Mouse (Mus musculus) heart, embryonic 15.5 days (tissue): Measurements from ENCODE around the gene Tyw1. TPM values are rescaled to one million over a fixed set of nuclear protein-coding genes. Genes with fewer than 3 reads are reported as not detected.
A peak's percentile ranks its signal among the peaks of the same experiment; 100 is the strongest.

Experiments used
- ATAC-seq: fragments of 200-750 bp; cut with Nextera tagmentation; replicated peaks from 2 replicates; pipeline ENCODE4 v1.8.0; 2017; ENCODE audit warnings: low read depth, moderate TSS enrichment; ENCODE audit not compliant: insufficient number of reproducible peaks, insufficient read depth, low FRiP score
- H3K27ac ChIP-seq: fragments of 300-500 bp; sonication (generic); 2 replicates; pipeline ENCODE4 v1.5.1; 2015; ENCODE audit warnings: mild to moderate bottlenecking, inconsistent platforms
- H3K27me3 ChIP-seq: fragments of 300-500 bp; sonication (generic); 2 replicates; pipeline ENCODE4 v1.6.1; 2015; ENCODE audit warnings: inconsistent platforms
- H3K36me3 ChIP-seq: fragments of 300-500 bp; sonication (generic); 2 replicates; pipeline ENCODE4 v1.6.1; 2015; ENCODE audit warnings: mild to moderate bottlenecking, inconsistent platforms
- H3K4me1 ChIP-seq: fragments of 300-500 bp; sonication (generic); replicated peaks from 2 replicates; pipeline ENCODE4 v1.6.1; 2015; ENCODE audit warnings: inconsistent platforms
- H3K4me2 ChIP-seq: fragments of 300-500 bp; sonication (generic); 2 replicates; pipeline ENCODE4 v1.6.1; 2015; ENCODE audit warnings: inconsistent platforms, mild to moderate bottlenecking, moderate library complexity
- H3K4me3 ChIP-seq: fragments of 300-500 bp; sonication (generic); 2 replicates; pipeline ENCODE4 v1.5.1; 2015; ENCODE audit warnings: mild to moderate bottlenecking, inconsistent platforms
- H3K9ac ChIP-seq: fragments of 300-500 bp; sonication (generic); 2 replicates; pipeline ENCODE4 v1.6.1; 2015; ENCODE audit warnings: mild to moderate bottlenecking, inconsistent platforms
- H3K9me3 ChIP-seq: fragments of 300-500 bp; sonication (generic); replicated peaks from 2 replicates; pipeline ENCODE4 v1.6.1; 2016; ENCODE audit warnings: inconsistent platforms
- WGBS: fragments of 180-500 bp; shearing (Covaris S2); methylation state at CpG from one replicate; pipeline ENCODE4 v1.1.7; 2015; ENCODE audit warnings: mixed read lengths; 5-methylcytosine and 5-hydroxymethylcytosine counted together
- polyA plus RNA-seq: library from polyadenylated mRNA; unstranded; fragments of >200 nt; fragmentation: Nextera tagmentation; extraction: Ambion mirVana; gene quantifications from 2 replicates; pipeline ENCODE4 v1.2.1, GENCODE M21; 2015

Tyw1 gene
- polyA plus RNA-seq, 1 experiment from 2014 or later = 13.7 TPM

DNA sequence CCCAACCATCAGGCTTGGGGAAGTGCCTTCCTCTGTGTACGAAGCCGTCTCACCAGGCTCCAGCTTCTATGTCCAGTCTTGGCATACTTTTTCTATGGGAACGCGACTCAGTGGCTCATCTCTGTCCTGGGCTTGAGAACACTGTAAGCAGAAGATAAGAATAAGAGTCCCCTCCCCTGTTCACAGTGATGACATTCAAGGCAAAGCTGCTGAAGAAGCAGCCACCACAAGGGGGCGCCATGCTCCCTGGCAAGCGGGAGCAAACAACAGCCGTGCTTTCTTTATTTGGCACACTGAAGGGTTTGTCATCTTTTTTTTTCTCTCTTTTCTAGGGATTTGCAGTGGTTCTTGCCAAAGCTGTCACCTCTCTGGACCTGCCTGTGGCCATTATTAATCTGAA, 11.2 kb downstream of the Tyw1 start:
- Histone ChIP-seq H3K4me3 (no peak overlapping the region), H3K27me3 (no peaks in the 10 kb centered on the region), H3K9me3 (no peaks in the 10 kb centered on the region), H3K9ac (no peak overlapping the region), H3K27ac (no peak overlapping the region), H3K36me3 (peaks cover 28% of the 10 kb centered on the region), H3K4me2 (no peak overlapping the region), H3K4me1 (no peaks in the 10 kb centered on the region)
- ATAC-seq = no peak
- 87% methylated on average over 7 of the region's 7 CpGs for WGBS

- Histone ChIP-seq H3K9me3 (no peaks in the 10 kb centered on the region), H3K9ac (no peak overlapping the region), H3K36me3 (peaks cover 32% of the 10 kb centered on the region), H3K27ac (no peak overlapping the region), H3K4me2 (no peak overlapping the region), H3K4me3 (no peak overlapping the region), H3K27me3 (no peaks in the 10 kb centered on the region), H3K4me1 (no peaks in the 10 kb centered on the region)
- WGBS = 98% methylated on average over 1 of the region's 1 CpGs
- ATAC-seq = no peak
Measured at GRCm38 (mm10) chr5:130267316-130267715, 11.9 kb downstream of the Tyw1 start.

GRCm38 (mm10) chr5:130268976-130269375, 13.6 kb downstream of the Tyw1 start:
- H3K4me2 ChIP-seq = no peak overlapping the region
- no peak overlapping the region for H3K9ac ChIP-seq
- 85% methylated on average over 11 of the region's 11 CpGs for WGBS
- H3K27me3 ChIP-seq = no peaks in the 10 kb centered on the region
- no peaks in the 10 kb centered on the region for H3K9me3 ChIP-seq
- H3K27ac ChIP-seq = no peak overlapping the region
- ATAC-seq = no peak
- H3K36me3 ChIP-seq = peaks cover 32% of the 10 kb centered on the region
- H3K4me3 ChIP-seq = no peak overlapping the region
- H3K4me1 ChIP-seq = no peaks in the 10 kb centered on the region

- Histone ChIP-seq H3K4me2 (no peak overlapping the region), H3K27me3 (no peaks in the 10 kb centered on the region), H3K4me3 (no peak overlapping the region), H3K9ac (no peak overlapping the region), H3K36me3 (peaks cover 32% of the 10 kb centered on the region), H3K9me3 (no peaks in the 10 kb centered on the region), H3K27ac (no peak overlapping the region), H3K4me1 (no peaks in the 10 kb centered on the region)
- ATAC-seq = no peak
- 92% methylated on average over 1 of the region's 1 CpGs for WGBS
Measured at GRCm38 (mm10) chr5:130272344-130272743, 16.9 kb downstream of the Tyw1 start.

- peaks cover 29% of the 10 kb centered on the region for H3K36me3 ChIP-seq
Measured at GRCm38 (mm10) chr5:130273046-130273445, 17.6 kb downstream of the Tyw1 start.

DNA sequence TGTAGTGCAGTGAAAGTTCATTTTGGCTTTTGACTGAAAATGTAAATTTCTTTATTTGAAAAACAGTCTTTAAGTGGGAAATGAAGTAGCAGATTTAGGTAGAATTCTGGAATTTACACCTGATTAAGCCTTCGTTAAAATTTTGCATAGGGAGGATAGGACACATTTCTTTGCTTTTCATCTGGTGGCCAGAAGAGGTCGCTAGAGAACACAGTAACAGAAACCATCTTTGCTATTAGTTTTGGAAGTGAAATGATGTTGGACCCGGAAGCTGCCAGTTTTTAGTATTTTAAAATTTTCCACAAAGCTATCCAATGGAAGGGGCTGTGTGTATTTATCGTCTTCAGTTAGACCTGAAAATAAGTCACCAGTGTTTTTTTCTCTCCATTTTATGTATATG, 20.1 kb downstream of the Tyw1 start:
- Histone ChIP-seq H3K4me1 (no peaks in the 10 kb centered on the region; the same call in 1 of the 2 replicates), H3K27ac (no peak overlapping the region), H3K9me3 (no peaks in the 10 kb centered on the region), H3K9ac (no peak overlapping the region), H3K4me3 (no peak overlapping the region), H3K27me3 (no peaks in the 10 kb centered on the region), H3K4me2 (no peak overlapping the region), H3K36me3 (peaks cover 52% of the 10 kb centered on the region)
- ATAC-seq = no peak
- WGBS = 40% methylated on average over 4 of the region's 4 CpGs

More at GRCm38 (mm10) chr5:130273046-130273445, 17.6 kb downstream of the Tyw1 start:
- Histone ChIP-seq H3K4me3 (no peak overlapping the region), H3K27ac (no peak overlapping the region), H3K4me1 (no peaks in the 10 kb centered on the region; the same call in 1 of the 2 replicates), H3K9me3 (no peaks in the 10 kb centered on the region), H3K4me2 (no peak overlapping the region), H3K9ac (no peak overlapping the region), H3K27me3 (no peaks in the 10 kb centered on the region)
- ATAC-seq = no peak
- 89% methylated on average over 6 of the region's 6 CpGs for WGBS

DNA sequence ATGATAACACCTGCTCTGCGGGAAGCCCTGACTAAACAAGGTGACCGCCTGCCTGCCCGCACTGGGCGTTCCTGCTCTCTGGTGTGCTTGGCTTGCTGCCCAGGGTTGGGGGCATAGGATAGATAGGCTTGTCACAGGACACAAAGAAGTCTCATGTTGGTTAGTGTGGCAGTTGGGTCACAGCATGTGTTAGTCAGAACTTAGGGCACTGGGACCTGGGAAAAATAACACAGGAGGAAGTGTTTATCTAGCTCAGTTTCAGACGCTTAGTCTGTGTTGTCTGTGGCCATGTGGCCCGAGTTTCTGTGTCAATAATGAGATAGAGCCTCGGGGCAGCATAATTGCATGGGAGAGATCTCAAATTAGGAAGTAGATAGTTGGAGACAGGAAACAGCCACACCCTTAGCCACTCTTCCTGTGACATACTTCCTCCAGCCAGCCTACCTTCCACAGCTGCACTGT, 22.6 kb downstream of the Tyw1 start:
- no peak overlapping the region for H3K27ac ChIP-seq
- H3K4me3 ChIP-seq = no peak overlapping the region
- H3K9me3 ChIP-seq = no peaks in the 10 kb centered on the region
- ATAC-seq = 0 out of 2 replicates have a peak, but pooled peaks have one; percentile 47
- no peaks in the 10 kb centered on the region; the same call in 1 of the 2 replicates for H3K4me1 ChIP-seq
- H3K4me2 ChIP-seq = no peak overlapping the region
- H3K27me3 ChIP-seq = no peaks in the 10 kb centered on the region
- 47% methylated on average over 7 of the region's 7 CpGs for WGBS
- peaks cover 47% of the 10 kb centered on the region for H3K36me3 ChIP-seq
- no peak overlapping the region for H3K9ac ChIP-seq

DNA sequence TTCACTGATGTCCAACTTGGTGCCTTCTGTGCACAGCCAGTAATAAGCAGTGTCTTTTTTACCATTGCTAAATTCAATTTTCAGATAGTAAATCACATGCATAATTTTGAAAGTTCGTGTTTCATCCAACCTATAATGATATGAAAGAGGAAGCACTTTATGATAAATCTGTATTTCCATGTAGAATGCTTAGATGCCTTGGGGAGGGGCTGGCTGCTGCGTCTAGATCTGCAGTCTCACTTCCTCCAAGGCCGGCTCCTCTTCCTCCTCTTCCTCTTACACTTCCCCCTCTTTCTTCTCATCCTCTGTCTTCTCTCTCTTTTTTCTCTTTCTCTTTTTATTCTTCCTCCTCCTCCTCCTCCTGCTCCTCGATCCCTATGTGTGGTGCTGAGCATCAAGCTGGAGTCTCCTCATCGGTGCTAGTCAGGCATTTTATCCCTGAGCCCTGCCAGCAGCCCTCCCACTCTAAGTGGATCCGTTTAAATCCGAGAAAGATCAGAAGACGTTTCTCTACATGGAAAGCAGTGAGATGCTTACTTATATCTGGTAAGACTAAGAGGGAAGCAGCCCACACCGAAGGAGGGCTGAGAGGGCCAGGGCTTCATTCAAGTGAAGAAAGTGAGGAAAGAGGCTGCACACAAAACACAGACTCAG, 27.8 kb downstream of the Tyw1 start:
- WGBS = 93% methylated on average over 9 of the region's 9 CpGs
- Histone ChIP-seq H3K27me3 (no peaks in the 10 kb centered on the region), H3K4me3 (no peak overlapping the region), H3K9me3 (no peaks in the 10 kb centered on the region), H3K36me3 (peaks cover 47% of the 10 kb centered on the region), H3K27ac (no peak overlapping the region), H3K4me1 (no peaks in the 10 kb centered on the region; the same call in 1 of the 2 replicates), H3K9ac (no peak overlapping the region), H3K4me2 (no peak overlapping the region)
- ATAC-seq = no peak

DNA sequence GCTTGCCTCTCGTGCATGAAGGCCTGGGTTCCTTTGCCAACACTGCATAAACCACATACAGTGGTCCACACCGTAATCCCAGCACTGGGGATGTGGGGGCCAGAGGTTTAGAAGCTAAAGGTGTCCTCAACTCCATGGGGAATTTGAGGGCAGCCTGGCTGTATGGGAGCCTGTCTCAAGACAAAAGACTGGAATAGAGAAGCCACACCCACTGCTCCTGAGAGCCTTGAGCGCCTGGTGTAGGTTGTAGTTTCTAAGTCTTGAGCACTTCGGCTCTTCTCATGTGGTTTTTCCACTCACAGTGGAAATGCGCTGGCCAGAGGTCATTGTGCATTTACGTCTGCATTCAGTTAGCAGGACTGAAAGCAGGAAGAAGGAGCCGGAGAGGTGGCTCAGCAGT, 32.7 kb downstream of the Tyw1 start:
- Histone ChIP-seq H3K36me3 (peaks cover 31% of the 10 kb centered on the region), H3K4me3 (no peak overlapping the region), H3K27ac (no peak overlapping the region), H3K9me3 (no peaks in the 10 kb centered on the region), H3K27me3 (no peaks in the 10 kb centered on the region), H3K4me2 (no peak overlapping the region), H3K9ac (no peak overlapping the region), H3K4me1 (no peaks in the 10 kb centered on the region)
- 84% methylated on average over 7 of the region's 7 CpGs for WGBS
- no peak for ATAC-seq

DNA sequence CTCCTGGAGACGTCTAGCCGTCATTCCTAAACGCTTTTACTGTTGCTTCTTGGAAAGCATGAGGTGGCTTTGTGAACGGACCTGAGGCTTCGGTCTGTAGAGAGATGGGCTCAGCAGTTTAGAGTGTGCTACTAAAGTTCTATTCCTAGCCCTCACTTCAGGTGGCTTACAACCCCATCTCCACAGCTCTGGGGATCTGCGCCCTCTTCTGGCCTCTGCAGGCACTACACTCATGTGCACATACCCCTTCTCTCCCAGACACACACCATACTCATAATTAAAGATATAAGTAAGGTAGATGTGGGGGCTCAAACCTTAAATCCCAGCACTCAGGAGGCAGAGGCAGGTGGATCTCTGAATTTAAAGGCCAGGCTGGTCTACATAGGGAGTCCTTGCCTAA, 34.8 kb downstream of the Tyw1 start:
- Histone ChIP-seq H3K27me3 (no peaks in the 10 kb centered on the region), H3K4me1 (no peaks in the 10 kb centered on the region), H3K27ac (no peak overlapping the region), H3K4me3 (no peak overlapping the region), H3K9ac (no peak overlapping the region), H3K4me2 (no peak overlapping the region), H3K36me3 (peaks cover 16% of the 10 kb centered on the region), H3K9me3 (no peaks in the 10 kb centered on the region)
- ATAC-seq = no peak
- WGBS = 96% methylated on average over 6 of the region's 6 CpGs

GRCm38 (mm10) chr5:130290775-130291174, 35.4 kb downstream of the Tyw1 start:
- no peak overlapping the region for H3K4me2 ChIP-seq
- ATAC-seq = no peak
- H3K4me3 ChIP-seq = no peak overlapping the region
- WGBS = 91% methylated on average over 12 of the region's 12 CpGs
- no peaks in the 10 kb centered on the region for H3K4me1 ChIP-seq
- H3K36me3 ChIP-seq = peaks cover 16% of the 10 kb centered on the region
- no peak overlapping the region for H3K27ac ChIP-seq
- no peak overlapping the region for H3K9ac ChIP-seq
- no peaks in the 10 kb centered on the region for H3K9me3 ChIP-seq
- no peaks in the 10 kb centered on the region for H3K27me3 ChIP-seq

DNA sequence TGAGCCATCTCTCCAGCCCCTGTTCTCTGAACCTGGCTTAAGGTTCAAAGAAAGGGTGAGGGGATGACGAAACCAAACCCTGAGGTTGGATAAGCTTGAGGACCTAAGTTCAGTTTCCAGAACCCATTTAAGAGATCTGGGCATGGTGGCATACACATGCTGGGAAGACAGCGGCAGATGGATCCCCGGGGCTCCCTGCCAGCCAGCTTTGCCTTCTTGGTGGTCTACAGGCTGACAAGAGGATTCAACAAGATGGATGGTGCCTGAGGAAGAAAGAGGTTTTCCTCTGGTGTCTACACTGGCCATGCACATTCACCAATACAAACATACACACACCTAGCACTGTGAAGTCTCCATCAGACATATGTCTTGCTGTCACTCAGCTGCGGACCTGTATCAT, 37.6 kb downstream of the Tyw1 start:
- WGBS = 89% methylated on average over 4 of the region's 4 CpGs
- H3K4me3 ChIP-seq = no peak overlapping the region
- no peaks in the 10 kb centered on the region for H3K27me3 ChIP-seq
- H3K4me1 ChIP-seq = no peaks in the 10 kb centered on the region
- H3K9me3 ChIP-seq = no peaks in the 10 kb centered on the region
- no peak overlapping the region for H3K27ac ChIP-seq
- no peak overlapping the region for H3K9ac ChIP-seq
- peaks cover 31% of the 10 kb centered on the region for H3K36me3 ChIP-seq
- ATAC-seq = no peak
- H3K4me2 ChIP-seq = no peak overlapping the region
